Mouse (Mus musculus): ENCODE measurements around the gene Rbfox2.

DNA sequence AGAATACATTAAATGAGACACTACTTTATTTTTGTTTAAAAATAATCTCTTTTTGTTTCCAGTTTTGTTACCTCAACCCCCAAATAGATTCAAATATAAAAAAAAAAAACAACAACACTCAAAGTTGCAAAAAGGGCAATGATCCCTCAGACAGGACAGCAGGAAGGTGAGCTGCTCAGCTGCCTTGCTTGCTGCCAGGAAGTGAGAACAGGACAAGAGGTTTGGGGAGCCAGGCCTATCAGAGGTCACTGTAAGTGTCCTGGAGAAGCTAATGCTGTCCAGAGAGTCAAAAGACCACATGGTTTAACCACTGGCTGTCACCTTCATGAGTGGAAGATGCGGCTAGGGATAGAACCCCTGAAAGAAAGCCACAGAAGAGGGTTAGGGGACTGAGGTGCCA, 161.8 kb downstream of the Rbfox2 start:
- TF ChIP-seq CTCF (IDR thresholded peaks at IDR 0.05; ENCODE audit: low read depth, low read length) = no peak
- no peak for TF ChIP-seq POLR2A (IDR thresholded peaks at IDR 0.05; ENCODE audit: insufficient read depth, low read length)
